Mouse (Mus musculus) adrenal gland, postnatal 10 days (tissue): ENCODE data around the gene 2300009A05Rik. TPM values are rescaled to one million over a fixed set of nuclear protein-coding genes. Genes with fewer than 3 reads are reported as not detected.
A peak's percentile ranks its signal among the peaks of the same experiment; 100 is the strongest.

Experiments used
- DNase-seq: peaks from one replicate; pipeline ENCODE4 v3.0.0; 2021; ENCODE audit warnings: mixed read lengths
- long read RNA-seq, 2 experiments: library from polyadenylated mRNA; stranded (forward); transcript quantifications; one replicate each; pipeline ENCODE4 v2.0.0; 2021
- total RNA-seq, 2 experiments: library from RNA; stranded (reverse); gene quantifications; 2 replicates each; pipeline ENCODE4 v1.2.3; 2021

2300009A05Rik gene
- 10 to 100 TPM; 49.1 to 55.6 TPM for total RNA-seq
- long read RNA-seq, experiment 1, transcript 2300009A05Rik-201 (2 exons, 595 nt), result major isoform, 69 of 74 reads
- long read RNA-seq, experiment 1, partial matches to known transcripts, result 4 of 74 reads
- long read RNA-seq, experiment 1, other reads (novel, unspliced or antisense), result 0 of 74 reads
- long read RNA-seq, experiment 2, transcript 2300009A05Rik-201 (2 exons, 595 nt), result major isoform, 56 of 58 reads
- long read RNA-seq, experiment 2, partial matches to known transcripts, result 1 of 58 reads
- long read RNA-seq, experiment 2, other reads (novel, unspliced or antisense), result 1 of 58 reads

DNA sequence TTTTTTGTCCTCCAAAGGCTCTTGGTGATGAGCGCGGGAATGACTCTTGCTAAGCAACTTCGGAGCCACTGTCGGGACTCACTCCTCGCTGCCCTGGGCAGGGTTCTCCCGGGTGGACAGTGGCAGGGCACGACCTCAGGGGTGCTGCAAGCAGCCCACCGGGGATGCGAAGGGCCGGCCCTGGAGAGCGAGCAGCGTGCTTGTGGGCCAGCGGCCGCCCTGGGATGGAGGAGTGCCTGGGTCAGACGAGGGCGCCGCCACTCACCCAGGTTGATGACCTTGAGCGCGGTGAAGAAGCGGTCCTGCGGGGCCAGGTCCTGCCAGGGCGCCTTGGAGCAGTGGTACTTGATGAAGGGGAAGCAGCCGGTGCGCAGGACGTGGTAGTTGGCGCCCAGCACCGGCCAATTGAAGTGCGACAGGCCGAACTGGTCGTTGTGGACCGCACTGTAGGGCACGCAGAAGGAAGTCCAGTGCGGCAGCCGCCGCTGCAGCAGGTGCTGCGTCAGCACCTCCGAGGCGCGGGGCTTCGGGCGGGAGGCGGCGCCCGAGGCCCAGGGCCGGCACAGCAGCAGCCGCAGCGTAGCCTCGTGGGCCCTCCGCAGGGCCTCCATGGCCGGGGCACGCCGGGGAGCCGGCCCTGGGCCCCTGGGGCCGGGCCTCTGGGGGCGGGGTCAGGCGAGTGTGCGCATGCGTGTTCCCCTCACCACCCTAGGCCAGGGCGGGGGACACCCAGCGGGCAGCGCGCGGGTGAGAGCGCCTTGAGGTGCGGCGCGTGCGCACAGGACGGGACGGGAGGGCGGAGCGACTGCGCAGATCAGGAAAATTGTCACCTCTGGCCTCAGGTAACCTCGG lies at the start of gene 2300009A05Rik:
2300009A05Rik (minus strand) TSS at position 636 of the 852 bp plus-strand sequence.
- DNase-seq, result peak; percentile 99

- DNase-seq, result no peak
Observed at GRCm38 (mm10) chr9:63443695-63444094, 44.6 kb upstream of the 2300009A05Rik start.

- DNase-seq, result no peak
Observed at GRCm38 (mm10) chr9:63430652-63431051, 31.6 kb upstream of the 2300009A05Rik start.

DNA sequence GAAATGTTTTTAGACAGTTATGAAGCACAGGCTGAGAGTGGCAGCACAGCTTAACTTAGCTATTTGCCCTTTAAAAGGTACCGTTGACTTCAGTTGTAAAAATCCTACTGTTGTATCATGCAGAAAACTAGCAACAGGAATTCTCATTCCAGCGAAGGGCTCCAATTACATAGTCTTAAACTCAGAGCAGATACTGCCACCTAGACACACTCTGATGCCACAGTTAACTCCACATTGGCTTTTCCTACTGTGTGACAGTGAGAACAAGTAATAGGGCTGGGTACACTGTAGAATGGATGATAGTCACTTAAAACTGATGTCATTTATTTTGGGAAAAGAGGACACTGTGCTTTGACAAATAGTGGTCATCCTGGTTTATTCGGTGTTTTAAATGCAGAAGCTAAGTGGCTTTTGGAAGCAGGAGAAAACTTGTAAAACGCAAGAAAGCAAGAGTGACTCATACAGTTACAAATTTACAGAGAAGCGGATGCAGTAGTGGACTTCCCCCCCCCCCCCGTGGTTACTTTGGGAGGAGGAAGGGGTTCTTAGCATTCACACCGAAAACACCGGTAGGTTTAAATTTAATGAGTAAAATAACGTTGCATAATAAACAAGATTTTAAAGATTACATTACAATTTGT lies 22.2 kb upstream of the 2300009A05Rik start:
- DNase-seq, result no peak

GRCm38 (mm10) chr9:63420396-63420795 lies 21.4 kb upstream of the 2300009A05Rik start:
- DNase-seq, result no peak

GRCm38 (mm10) chr9:63400176-63400575 lies 1.1 kb upstream of the 2300009A05Rik start:
- DNase-seq, result no peak

GRCm38 (mm10) chr9:63399463-63399815 lies 393 bp upstream of the 2300009A05Rik start:
- no peak for DNase-seq

DNA sequence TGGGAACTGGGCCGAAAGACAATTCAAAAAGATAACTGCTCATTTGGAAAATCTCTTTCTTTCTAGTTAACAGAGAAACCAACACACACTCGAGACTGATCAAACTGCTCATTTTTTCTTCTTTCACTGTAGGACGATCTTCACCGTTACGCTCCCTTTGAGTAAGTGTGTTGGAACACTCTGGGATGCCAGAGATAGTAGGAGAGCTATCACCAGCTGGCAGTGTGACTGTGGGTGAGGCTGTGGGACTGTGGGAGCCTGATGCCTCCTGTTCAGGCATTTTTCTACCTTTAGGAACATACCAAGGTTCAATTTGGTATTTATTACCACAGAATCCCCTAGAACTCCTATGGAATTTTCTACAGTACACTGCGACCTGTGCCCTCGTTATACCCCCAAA lies 3.4 kb downstream of the 2300009A05Rik start:
- no peak for DNase-seq

- DNase-seq, result no peak
Observed at GRCm38 (mm10) chr9:63391307-63391706, 7.7 kb downstream of the 2300009A05Rik start.

- no peak for DNase-seq
Observed at GRCm38 (mm10) chr9:63382761-63383160, 16.3 kb downstream of the 2300009A05Rik start.

- DNase-seq, result no peak
Observed at GRCm38 (mm10) chr9:63380326-63380725, 18.7 kb downstream of the 2300009A05Rik start.

DNA sequence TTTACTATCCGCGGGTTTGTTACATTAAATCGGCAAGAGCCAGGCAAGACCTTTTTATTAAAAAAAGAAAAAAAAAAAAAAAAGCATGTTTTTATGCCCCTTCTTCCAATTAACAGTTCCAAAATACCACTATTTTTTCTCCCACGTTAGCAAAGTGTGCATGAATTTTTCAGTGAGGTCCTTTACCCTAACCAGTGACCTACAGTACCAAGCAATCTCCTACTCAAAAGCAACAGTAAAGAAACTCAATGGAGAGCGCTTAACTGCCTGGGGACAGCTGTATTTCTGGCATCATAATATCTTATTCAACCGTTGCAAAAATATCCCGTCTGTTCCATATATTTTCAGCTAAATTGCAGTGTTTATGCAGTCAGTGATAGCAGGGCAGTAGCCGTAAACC lies 20.9 kb downstream of the 2300009A05Rik start:
- no peak for DNase-seq

DNA sequence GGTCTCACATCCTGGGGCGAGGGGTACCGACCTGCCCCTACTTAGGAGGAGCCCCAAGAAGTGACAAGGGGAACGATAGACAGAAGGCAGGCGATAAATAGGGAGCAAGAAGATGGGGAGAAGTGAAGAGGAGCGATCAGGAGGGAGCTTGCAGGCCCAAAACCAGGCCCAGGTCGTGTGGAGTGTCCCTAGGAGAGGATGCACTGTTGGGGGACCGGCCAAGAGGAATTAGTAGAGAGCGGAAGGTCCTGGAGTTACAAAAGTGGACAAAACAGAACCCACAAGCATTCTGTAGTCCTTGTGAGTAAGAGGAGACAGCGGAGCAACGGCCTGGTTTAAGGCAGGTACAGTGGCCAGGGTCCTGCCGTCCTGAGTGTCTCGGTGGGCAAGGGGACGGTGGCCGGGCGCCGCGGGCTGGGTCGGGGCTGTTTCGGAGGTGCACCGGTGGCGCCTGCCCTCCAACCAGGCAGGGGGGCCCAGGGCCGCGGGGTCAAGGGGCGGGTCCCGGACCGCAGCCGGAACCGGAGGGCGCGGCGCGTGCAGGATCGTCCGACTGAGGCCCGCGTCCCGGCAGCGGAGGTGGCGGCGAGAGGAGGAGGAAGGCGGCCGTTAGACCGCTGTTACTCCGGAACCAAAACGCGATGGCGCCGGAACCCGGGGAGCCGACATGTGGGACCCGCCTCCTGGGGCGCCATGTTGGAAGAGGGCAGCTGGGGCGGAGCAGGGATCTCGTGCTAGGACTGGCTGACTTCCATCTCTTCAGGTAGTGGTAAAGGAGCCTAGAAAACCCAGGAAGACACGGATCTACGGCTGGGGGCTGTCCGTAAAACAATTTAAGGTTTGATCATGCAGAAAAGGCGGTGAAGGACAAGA lies 21.5 kb downstream of the 2300009A05Rik start, which contains the start of gene Map2k5:
Map2k5 (minus strand) TSS at position 633 of the 873 bp plus-strand sequence.
- DNase-seq, result peak; percentile 95

GRCm38 (mm10) chr9:63373315-63373714 lies 25.7 kb downstream of the 2300009A05Rik start:
- no peak for DNase-seq

GRCm38 (mm10) chr9:63372541-63372940 lies 26.5 kb downstream of the 2300009A05Rik start:
- DNase-seq, result no peak

DNA sequence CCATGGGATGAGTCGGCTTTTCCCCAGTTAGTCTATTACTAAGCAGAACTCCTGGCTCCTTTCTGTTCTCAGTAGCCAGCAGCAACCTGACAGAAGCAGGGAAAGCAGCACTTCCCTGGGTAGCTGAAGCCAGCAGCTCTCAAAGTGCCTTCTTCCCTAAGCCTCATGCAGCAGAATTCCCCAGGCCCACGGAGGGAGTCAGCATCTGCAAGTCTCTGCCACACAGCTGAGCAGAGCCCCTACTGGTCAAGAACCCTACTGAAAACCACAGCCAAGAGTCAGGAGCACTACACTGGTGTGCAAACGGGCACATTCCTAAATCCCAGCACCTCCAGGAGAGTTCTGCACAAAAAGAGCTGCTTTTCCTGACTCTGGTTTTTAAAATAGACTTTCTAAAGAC lies 38.6 kb downstream of the 2300009A05Rik start:
- no peak for DNase-seq

GRCm38 (mm10) chr9:63359016-63359415 lies 40.0 kb downstream of the 2300009A05Rik start:
- DNase-seq, result no peak

DNA sequence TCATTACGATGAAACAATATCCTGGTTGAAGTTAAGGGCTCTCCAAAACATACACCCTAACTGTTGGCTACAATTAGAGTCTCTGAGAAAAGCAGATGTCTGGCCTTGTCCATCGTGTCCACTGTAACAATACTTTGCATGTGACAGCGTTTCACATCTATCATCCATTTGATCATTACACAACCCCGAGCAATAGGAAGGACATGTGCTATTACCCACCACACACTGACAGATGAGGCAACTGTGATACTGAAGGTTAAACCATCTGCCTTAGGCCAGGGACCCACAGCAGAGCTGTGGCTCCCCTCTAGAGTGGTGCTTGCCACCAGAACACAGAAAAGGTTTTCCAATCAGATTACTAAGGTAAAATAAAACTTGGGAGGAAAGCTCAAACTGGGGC lies 42.3 kb downstream of the 2300009A05Rik start:
- no peak for DNase-seq

- no peak for DNase-seq
Observed at GRCm38 (mm10) chr9:63356278-63356677, 42.8 kb downstream of the 2300009A05Rik start.

DNA sequence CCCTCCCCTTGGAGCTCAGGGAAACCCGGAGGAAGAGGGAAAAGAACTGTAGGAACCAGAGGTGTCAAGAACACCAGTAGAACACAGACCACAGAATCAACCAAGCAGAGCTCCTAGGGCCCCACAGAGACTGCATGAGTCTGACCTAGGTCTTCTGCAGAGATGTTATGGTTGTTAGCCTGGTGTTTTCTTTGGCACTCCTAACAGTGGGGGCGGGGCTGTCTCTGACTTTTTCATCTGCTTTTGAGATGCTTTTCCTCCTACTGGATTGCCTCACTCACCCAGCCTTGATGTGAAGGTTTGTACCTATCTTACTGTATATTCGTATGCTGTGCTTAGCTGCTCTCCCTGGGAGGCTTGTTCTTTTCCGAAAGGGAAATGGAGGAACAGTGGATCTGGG lies 44.9 kb downstream of the 2300009A05Rik start:
- DNase-seq, result peak; percentile 37

GRCm38 (mm10) chr9:63350030-63350429 lies 49.0 kb downstream of the 2300009A05Rik start:
- no peak for DNase-seq

- DNase-seq, result no peak
Observed at GRCm38 (mm10) chr9:63349241-63349640, 49.8 kb downstream of the 2300009A05Rik start.
